Mouse (Mus musculus): ENCODE data around the gene Zfp46. TPM values are rescaled to one million over a fixed set of nuclear protein-coding genes. Genes with fewer than 3 reads are reported as not detected.

Gene Zfp46
- 5.9 TPM for polyA plus RNA-seq (2017; shearing (Covaris generic))

DNA sequence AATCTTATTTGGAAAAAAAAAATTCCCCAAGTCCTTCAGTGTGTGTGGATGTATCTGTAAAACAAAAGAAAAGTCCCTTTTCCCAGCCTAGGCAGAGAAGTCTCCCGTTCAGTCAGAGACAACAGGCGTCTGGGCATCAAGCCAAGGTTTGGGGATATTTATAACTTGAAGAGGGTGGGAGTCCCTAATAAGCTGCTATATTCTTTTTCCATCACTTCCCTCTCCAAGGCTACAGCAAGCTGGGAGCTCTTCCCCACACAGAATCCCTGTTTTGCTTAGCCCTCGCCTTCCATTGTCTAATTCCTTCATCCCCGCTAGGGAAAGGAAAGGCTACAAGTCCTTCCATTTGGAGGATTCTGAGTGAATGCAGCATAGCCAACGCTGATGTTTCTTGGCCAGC is at the start of gene Zfp46:
TSS of gene Zfp46 (plus strand) at position 229 of the 400 bp plus-strand sequence.

DNA sequence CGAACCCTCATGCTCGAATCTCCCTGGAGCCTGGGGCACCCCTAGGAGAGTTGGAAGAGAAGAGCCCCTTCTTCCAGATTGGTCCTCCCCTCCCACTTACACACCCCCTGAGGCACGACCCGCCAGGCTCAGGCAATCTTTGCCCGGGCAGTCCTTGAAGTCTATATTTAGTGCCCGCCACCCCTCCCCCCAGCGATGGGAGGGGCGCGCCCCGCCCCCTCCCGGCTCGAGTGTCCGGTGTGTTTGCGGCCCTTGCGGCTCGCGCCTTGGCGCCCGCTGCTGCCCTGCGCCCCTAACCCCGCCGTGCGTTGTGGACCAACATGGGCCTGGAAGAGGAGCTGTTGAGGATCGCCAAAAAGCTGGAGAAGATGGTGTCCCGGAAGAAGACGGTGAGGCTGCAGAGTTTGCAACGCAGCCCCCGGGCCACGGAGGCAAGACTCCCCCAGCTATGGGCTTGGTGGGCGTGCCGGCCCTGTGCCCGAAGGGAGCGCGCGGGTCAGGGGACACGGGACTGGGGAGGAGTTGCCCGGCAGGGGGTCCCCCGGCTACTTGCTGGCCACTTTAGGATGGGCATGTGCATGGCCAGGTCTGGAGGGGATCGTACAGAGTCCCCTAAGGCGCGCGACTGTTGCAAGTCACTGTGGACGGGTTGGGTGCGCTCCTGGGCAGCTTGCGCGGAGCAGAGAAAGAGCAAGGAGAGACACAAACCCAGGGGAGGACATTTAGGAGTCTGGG is 36.6 kb upstream of the Zfp46 start, which contains the start of gene Tcea3:
TSS of gene Tcea3 (plus strand) at position 1 of the 735 bp plus-strand sequence.

DNA sequence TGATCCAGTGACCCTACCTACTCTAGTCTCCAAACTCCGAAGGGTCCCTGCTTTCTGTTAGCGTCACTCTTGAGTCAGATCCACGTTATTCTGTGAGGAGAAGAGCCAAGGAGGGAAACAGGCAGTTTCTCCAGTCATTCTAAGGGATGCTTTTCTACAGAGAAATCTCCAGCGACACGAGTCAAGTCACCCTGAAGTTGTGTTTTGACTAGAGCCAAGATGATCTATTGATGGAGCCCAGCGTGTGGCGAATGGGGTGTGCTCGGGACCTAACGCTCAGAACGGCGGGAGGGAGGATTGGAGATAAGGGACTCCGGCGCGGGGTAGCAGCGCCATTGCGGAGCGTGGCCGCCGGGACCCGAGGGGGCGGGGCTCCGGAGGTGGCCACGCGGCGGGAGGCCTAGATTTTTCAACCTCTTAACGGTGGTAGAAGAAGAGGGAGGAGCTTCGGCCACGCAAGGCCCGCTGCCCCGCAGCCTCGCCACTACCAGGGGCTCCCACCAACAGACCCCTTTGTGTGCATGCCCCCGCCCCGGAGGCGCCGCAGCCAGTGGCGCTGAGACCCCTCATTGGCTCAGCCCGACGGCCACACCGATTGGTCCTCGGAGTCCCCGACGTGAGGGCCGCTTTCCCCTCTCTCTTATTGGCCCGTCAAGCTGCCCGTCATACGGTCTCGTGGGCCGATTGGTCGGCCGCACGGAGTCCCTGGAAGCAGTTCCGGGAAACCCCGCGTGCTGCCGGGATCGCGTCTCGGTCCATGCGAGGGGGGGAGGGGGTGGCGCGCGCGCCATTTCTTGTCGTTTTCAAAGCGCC is 26.0 kb downstream of the Zfp46 start, which contains the start of gene Hnrnpr:
TSS of gene Hnrnpr (plus strand) at position 714 of the 813 bp plus-strand sequence.

Other genes starting within 250 kb of the Zfp46 start
- 342 TPM for gene Rpl11, start 231.3 kb upstream of the Zfp46 start, polyA plus RNA-seq (2017; shearing (Covaris generic))
- 23.3 TPM for gene Id3, start 141.2 kb upstream of the Zfp46 start, polyA plus RNA-seq (2017; shearing (Covaris generic))
- gene E2f2, start 112.3 kb upstream of the Zfp46 start, polyA plus RNA-seq (2017; shearing (Covaris generic)) = 3.0 TPM
- gene Asap3, start 78.3 kb upstream of the Zfp46 start, polyA plus RNA-seq (2017; shearing (Covaris generic)) = not detected
- not detected for gene Tcea3, start 37.0 kb upstream of the Zfp46 start, polyA plus RNA-seq (2017; shearing (Covaris generic))
- 118 TPM for gene Hnrnpr, start 26.3 kb downstream of the Zfp46 start, polyA plus RNA-seq (2017; shearing (Covaris generic))
- not detected for gene Htr1d, start 138.8 kb downstream of the Zfp46 start, polyA plus RNA-seq (2017; shearing (Covaris generic))
- not detected for gene 6030445D17Rik, start 177.6 kb downstream of the Zfp46 start, polyA plus RNA-seq (2017; shearing (Covaris generic))
- gene Luzp1, start 185.1 kb downstream of the Zfp46 start, polyA plus RNA-seq (2017; shearing (Covaris generic)) = 4.6 TPM